Mouse (Mus musculus): ENCODE measurements around the gene Ednrb. TPM values are rescaled to one million over a fixed set of nuclear protein-coding genes. Genes with fewer than 3 reads are reported as not detected.

Ednrb gene
- polyA plus RNA-seq (2015; fragmentation: Nextera tagmentation; extraction: Ambion mirVana) = 5.8 and 6.5 TPM in 2 replicates

DNA sequence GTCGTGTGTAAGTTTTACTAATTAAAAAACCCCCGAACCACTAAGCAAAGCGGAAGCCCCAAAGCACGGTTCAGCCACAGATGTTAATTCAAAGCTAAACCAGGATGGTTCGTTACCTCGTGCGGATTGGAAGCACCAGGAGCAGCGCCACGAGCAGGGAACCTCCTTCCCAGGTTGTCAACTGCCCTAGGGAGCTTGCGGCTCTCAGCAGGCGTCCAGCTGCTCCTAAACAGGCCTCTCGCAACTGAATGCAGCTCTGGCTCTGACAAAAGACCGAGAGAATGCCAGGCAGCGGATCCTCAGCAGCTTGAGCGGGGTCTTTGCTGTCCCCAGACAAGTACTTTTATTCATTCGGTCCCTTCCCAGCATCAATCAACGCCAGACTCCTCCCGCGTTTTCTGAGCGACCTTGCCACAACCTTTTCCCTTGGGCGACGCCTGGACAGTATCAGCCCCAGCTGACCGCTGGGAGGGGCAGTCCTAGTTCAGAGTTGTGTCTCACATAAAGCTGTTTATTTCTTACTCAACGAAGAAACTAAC, at the start of gene Ednrb:
Gene Ednrb, minus strand, starts transcription at position 392 of the 539 bp plus-strand sequence.

Other genes with a start within 250 kb of the Ednrb start
- 0.42 and 0.63 TPM in 2 replicates for gene Slain1, start 194.2 kb downstream of the Ednrb start, polyA plus RNA-seq (2015; fragmentation: Nextera tagmentation; extraction: Ambion mirVana)